Mouse (Mus musculus) limb, embryonic 13.5 days (tissue): ENCODE data around the gene Dhfr. TPM values are rescaled to one million over a fixed set of nuclear protein-coding genes. Genes with fewer than 3 reads are reported as not detected.

ENCODE experiments used
- ATAC-seq: fragments of 200-750 bp; cut with Nextera tagmentation; 2 replicates; pipeline ENCODE4 v1.8.0; 2017; ENCODE audit warnings: low read depth, moderate number of reproducible peaks, moderate TSS enrichment; ENCODE audit not compliant: low FRiP score
- H3K27ac ChIP-seq: fragments of 300-500 bp; sonication (generic); 2 replicates; pipeline ENCODE4 v1.5.1; 2015; ENCODE audit warnings: inconsistent platforms, mild to moderate bottlenecking, moderate library complexity
- H3K27me3 ChIP-seq: fragments of 300-500 bp; sonication (generic); 2 replicates; pipeline ENCODE4 v1.6.1; 2015; ENCODE audit warnings: mild to moderate bottlenecking, inconsistent platforms
- H3K36me3 ChIP-seq: fragments of 300-500 bp; sonication (generic); 2 replicates; pipeline ENCODE4 v1.6.1; 2015; ENCODE audit warnings: inconsistent platforms, mild to moderate bottlenecking, moderate library complexity
- H3K4me1 ChIP-seq: fragments of 300-500 bp; sonication (generic); 2 replicates; pipeline ENCODE4 v1.6.1; 2015; ENCODE audit warnings: inconsistent platforms
- H3K4me2 ChIP-seq: fragments of 300-500 bp; sonication (generic); replicated peaks from 2 replicates; pipeline ENCODE4 v1.6.1; 2015; ENCODE audit warnings: inconsistent platforms, mild to moderate bottlenecking, moderate library complexity
- H3K4me3 ChIP-seq: fragments of 300-500 bp; sonication (generic); 2 replicates; pipeline ENCODE4 v1.5.1; 2015; ENCODE audit warnings: moderate library complexity, mild to moderate bottlenecking, inconsistent platforms
- H3K9ac ChIP-seq: fragments of 300-500 bp; sonication (generic); 2 replicates; pipeline ENCODE4 v1.6.1; 2015; ENCODE audit warnings: mild to moderate bottlenecking, inconsistent platforms
- H3K9me3 ChIP-seq: fragments of 300-500 bp; sonication (generic); 2 replicates; pipeline ENCODE4 v1.6.1; 2016; ENCODE audit warnings: inconsistent platforms
- WGBS: fragments of 180-500 bp; shearing (Covaris S2); methylation state at CpG from one replicate; pipeline ENCODE4 v1.1.7; 2015; 5-methylcytosine and 5-hydroxymethylcytosine counted together
- polyA plus RNA-seq: library from polyadenylated mRNA; unstranded; fragments of >200 nt; fragmentation: Nextera tagmentation; extraction: Ambion mirVana; gene quantifications from 2 replicates; pipeline ENCODE4 v1.2.1, GENCODE M21; 2015

Gene Dhfr
- polyA plus RNA-seq, 1 experiment from 2014 or later: 16.1 TPM

DNA sequence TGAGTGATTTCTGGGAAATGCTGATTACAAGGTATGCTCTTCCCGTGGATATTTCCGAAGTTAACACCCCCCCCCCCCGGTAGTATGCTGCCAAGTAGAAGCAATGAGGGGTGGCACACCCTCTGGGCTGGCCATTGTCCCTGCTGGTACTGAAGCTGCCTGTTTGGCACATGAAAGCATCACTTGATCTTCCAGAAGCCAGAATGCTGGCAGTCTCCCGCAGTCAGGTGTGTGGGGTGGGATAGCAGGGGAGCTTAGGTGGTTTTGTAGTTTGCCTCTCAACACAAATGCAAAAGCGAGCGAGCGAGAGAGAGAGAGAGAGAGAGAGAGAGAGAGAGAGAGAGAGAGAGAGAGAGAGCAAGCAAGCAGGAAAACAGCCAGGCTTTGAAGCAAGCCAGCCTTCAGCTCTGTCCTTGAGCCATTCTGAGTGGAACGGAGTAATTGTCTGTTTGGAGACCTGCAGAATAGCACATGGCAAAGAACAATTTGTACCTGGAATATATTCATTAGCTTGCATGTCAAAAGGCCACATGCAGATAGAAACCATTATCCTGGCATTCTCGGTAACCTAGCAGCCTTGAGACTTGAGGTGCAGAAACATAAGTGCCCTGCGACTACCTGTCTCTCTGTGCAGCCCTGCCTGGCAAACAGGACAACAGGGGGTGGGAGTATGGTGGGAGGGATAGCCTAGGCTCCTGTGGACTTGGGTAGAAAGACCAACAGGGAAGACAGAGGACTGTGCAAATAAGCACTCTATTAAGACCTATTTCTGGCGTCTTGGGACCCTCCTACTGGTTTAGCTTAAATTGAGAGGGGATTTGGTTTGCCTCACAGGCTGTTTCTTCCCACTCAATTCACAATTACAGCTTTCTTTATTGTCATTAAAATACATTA, 44.2 kb downstream of the Dhfr start:
- H3K4me1 ChIP-seq: no peaks in the 10 kb centered on the region
- no peaks in the 10 kb centered on the region for H3K27me3 ChIP-seq
- no peak overlapping the region for H3K27ac ChIP-seq
- no peaks in the 10 kb centered on the region for H3K36me3 ChIP-seq
- no peak overlapping the region for H3K4me3 ChIP-seq
- ATAC-seq: no peak
- H3K4me2 ChIP-seq: no peak overlapping the region
- WGBS: 70% methylated on average over 11 of the region's 11 CpGs
- no peak overlapping the region for H3K9ac ChIP-seq
- H3K9me3 ChIP-seq: no peaks in the 10 kb centered on the region

- Histone ChIP-seq H3K27me3 (no peaks in the 10 kb centered on the region), H3K36me3 (no peaks in the 10 kb centered on the region), H3K4me1 (no peaks in the 10 kb centered on the region), H3K9ac (no peak overlapping the region), H3K27ac (no peak overlapping the region), H3K9me3 (no peaks in the 10 kb centered on the region), H3K4me3 (no peak overlapping the region), H3K4me2 (no peak overlapping the region)
- no peak for ATAC-seq
- WGBS: 63% methylated on average over 2 of the region's 2 CpGs
Measured at GRCm38 (mm10) chr13:92402063-92402462, 47.5 kb downstream of the Dhfr start.

- ATAC-seq: no peak
- H3K27me3 ChIP-seq: no peaks in the 10 kb centered on the region
- H3K36me3 ChIP-seq: no peaks in the 10 kb centered on the region
- 66% methylated on average over 3 of the region's 3 CpGs for WGBS
- H3K9me3 ChIP-seq: no peaks in the 10 kb centered on the region
- no peak overlapping the region for H3K4me2 ChIP-seq
- no peak overlapping the region for H3K9ac ChIP-seq
- H3K4me1 ChIP-seq: no peaks in the 10 kb centered on the region
- no peak overlapping the region for H3K4me3 ChIP-seq
- no peak overlapping the region for H3K27ac ChIP-seq
Measured at GRCm38 (mm10) chr13:92403496-92403895, 49.0 kb downstream of the Dhfr start.

DNA sequence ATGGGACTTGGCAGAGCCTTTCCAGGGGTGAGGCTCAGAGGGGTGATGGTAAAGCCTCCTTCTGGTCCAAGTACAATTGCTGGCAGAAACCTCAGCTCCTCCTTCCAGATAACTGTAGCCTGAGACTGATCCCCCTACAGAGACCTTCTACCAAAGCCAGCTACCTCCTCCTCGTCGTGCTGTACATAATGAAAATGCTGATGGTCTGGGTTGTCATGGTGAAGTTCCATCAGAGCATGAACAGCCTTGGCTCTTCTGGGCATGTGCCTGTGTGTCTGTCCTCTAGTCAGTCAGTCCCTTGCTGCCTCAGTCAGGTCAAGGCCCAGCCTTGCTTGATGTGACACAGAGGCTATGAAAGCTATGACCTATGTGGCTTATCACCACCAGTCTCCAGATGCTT, 56.0 kb downstream of the Dhfr start:
- Histone ChIP-seq H3K9me3 (no peaks in the 10 kb centered on the region), H3K36me3 (no peaks in the 10 kb centered on the region), H3K4me2 (no peak overlapping the region), H3K27me3 (no peaks in the 10 kb centered on the region), H3K9ac (no peak overlapping the region), H3K27ac (no peak overlapping the region), H3K4me1 (no peaks in the 10 kb centered on the region), H3K4me3 (no peak overlapping the region)
- no peak for ATAC-seq
- 87% methylated on average over 2 of the region's 2 CpGs for WGBS

DNA sequence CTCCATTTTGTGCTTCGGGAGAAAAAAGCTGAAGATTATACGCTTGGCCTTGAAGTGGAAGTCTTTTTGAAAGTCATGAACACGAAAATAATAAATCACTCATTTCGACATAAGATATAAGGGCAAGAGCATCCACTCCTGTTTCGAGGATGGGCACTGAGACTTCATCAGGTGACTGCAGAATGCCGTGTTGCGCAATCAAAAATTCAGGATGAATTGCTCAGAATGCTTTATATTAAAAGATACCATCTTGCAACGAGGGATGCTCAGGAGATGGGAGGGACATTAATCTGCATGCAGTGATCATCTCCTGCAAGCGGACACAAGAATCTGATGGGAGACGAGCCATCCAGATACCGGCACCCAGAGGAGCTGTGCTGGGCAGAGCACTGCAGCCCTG, 65.1 kb downstream of the Dhfr start:
- no peaks in the 10 kb centered on the region for H3K4me1 ChIP-seq
- H3K27me3 ChIP-seq: peaks cover 34% of the 10 kb centered on the region
- H3K27ac ChIP-seq: no peak overlapping the region
- no peak overlapping the region for H3K4me3 ChIP-seq
- no peaks in the 10 kb centered on the region for H3K9me3 ChIP-seq
- whole genome bisulfite sequencing: 86% methylated on average over 11 of the region's 11 CpGs
- no peak for ATAC-seq
- H3K36me3 ChIP-seq: no peaks in the 10 kb centered on the region
- no peak overlapping the region for H3K4me2 ChIP-seq
- H3K9ac ChIP-seq: no peak overlapping the region

DNA sequence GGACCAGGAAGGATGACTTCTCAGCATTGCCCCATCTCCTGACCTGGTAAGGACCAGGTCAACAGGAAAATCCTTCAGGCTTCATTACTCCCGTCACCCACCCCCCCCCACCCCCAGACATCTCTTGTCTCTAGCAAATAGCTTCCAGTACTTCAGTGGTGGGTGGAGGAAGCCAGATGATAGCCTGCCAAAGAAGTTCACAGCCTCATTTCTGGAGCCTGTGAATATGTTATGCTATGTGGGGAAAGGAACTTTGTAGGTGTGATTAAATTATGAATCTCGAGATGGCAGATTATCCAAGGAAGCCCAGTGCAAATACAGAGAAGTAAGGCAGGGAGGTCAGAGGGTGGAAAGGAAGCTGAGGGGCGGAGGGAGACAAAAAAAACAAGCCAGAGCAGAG, 69.2 kb downstream of the Dhfr start:
- ATAC-seq: no peak
- WGBS: 54% methylated on average over 3 of the region's 3 CpGs
- Histone ChIP-seq H3K27me3 (peaks cover 75% of the 10 kb centered on the region), H3K4me3 (no peak overlapping the region), H3K9me3 (no peaks in the 10 kb centered on the region), H3K27ac (no peak overlapping the region), H3K9ac (no peak overlapping the region), H3K4me1 (peaks cover 12% of the 10 kb centered on the region), H3K4me2 (no peak overlapping the region), H3K36me3 (no peaks in the 10 kb centered on the region)

DNA sequence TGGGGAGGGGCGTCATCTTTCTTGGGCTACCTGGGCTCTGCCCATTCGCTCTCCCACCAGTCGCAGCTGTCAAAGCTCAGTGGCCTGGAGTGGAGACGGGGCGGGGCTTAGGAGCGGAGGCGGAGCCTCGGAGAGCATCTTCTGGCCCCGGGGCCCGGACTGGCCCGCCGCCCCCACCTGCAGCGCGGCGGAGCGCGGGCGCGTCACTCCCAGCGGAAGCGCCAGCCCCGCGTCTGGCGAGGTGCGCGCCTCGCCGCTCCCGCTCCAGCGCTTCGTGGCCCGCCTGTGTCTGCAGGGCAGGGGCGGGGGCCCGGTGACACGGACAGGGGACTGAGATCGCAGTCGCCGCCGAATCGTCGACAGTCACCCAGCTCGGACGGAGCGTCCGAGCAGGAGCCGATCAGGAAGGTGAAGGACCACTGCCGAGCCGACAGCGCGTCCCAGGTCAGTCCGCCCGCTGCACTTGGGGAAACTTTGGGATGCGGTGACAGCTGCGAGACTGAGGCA, 71.3 kb downstream of the Dhfr start, which contains the start of gene Ankrd34b:
Gene Ankrd34b (plus strand): TSS at position 139 of the 507 bp plus-strand sequence.
- Histone ChIP-seq H3K4me1 (peaks cover 12% of the 10 kb centered on the region), H3K4me3 (peak within 1 kb of the TSS; percentile 63), H3K4me2 (peak within 1 kb of the TSS; percentile 99), H3K36me3 (no peaks in the 10 kb centered on the region), H3K9ac (peak within 1 kb of the TSS; percentile 67), H3K9me3 (no peaks in the 10 kb centered on the region), H3K27ac (no peak within 1 kb of the TSS), H3K27me3 (peaks cover 76% of the 10 kb centered on the region)
- 1% methylated on average over 53 of the region's 54 CpGs for WGBS
- peak; percentile 64 for ATAC-seq

- Histone ChIP-seq H3K9ac (peak overlapping the region; percentile 67), H3K4me1 (peaks cover 12% of the 10 kb centered on the region), H3K27me3 (peaks cover 74% of the 10 kb centered on the region), H3K4me2 (peak overlapping the region; percentile 99), H3K4me3 (peak overlapping the region; percentile 63), H3K36me3 (no peaks in the 10 kb centered on the region), H3K27ac (no peak overlapping the region), H3K9me3 (no peaks in the 10 kb centered on the region)
- 0 out of 2 replicates have a peak, but pooled peaks have one; percentile 34 for ATAC-seq
- 1% methylated on average over 76 of the region's 92 CpGs for WGBS
Measured at GRCm38 (mm10) chr13:92426294-92427051, 71.9 kb downstream of the Dhfr start.

GRCm38 (mm10) chr13:92427351-92427855, 72.9 kb downstream of the Dhfr start:
- Histone ChIP-seq H3K4me2 (peak overlapping the region; percentile 99), H3K36me3 (no peaks in the 10 kb centered on the region), H3K27me3 (peaks cover 68% of the 10 kb centered on the region), H3K4me3 (peak overlapping the region; percentile 63), H3K4me1 (peaks cover 12% of the 10 kb centered on the region), H3K27ac (no peak overlapping the region), H3K9ac (no peak overlapping the region), H3K9me3 (no peaks in the 10 kb centered on the region)
- no peak for ATAC-seq
- WGBS: 42% methylated on average over 4 of the region's 4 CpGs

Other genes starting within 250 kb of the Dhfr start
- 0.19 and 0.31 TPM in 2 replicates for gene Rasgrf2, start 223.1 kb upstream of the Dhfr start, polyA plus RNA-seq
- 1.5 and 2.0 TPM in 2 replicates for gene Gm20379, start 48.7 kb upstream of the Dhfr start, polyA plus RNA-seq
- 31.9 and 32.2 TPM in 2 replicates for gene Msh3, start 277 bp downstream of the Dhfr start, polyA plus RNA-seq
- gene Ankrd34b, start 71.2 kb downstream of the Dhfr start, polyA plus RNA-seq: 0.09 and 0.13 TPM in 2 replicates
- 0.36 and 0.37 TPM in 2 replicates for gene Fam151b, start 129.3 kb downstream of the Dhfr start, polyA plus RNA-seq
- 13.5 and 13.7 TPM in 2 replicates for gene Zfyve16, start 176.1 kb downstream of the Dhfr start, polyA plus RNA-seq
- not detected in 2 replicates for gene Spz1, start 221.4 kb downstream of the Dhfr start, polyA plus RNA-seq